Mouse (Mus musculus) embryo, embryonic 10.5 days (tissue): ENCODE measurements around the gene Cyb5r3.

Experiments
- DNase-seq: peaks from one replicate; pipeline ENCODE4 v3.0.0-alpha.2; 2015; ENCODE audit warnings: low spot score

The Cyb5r3 gene

DNA sequence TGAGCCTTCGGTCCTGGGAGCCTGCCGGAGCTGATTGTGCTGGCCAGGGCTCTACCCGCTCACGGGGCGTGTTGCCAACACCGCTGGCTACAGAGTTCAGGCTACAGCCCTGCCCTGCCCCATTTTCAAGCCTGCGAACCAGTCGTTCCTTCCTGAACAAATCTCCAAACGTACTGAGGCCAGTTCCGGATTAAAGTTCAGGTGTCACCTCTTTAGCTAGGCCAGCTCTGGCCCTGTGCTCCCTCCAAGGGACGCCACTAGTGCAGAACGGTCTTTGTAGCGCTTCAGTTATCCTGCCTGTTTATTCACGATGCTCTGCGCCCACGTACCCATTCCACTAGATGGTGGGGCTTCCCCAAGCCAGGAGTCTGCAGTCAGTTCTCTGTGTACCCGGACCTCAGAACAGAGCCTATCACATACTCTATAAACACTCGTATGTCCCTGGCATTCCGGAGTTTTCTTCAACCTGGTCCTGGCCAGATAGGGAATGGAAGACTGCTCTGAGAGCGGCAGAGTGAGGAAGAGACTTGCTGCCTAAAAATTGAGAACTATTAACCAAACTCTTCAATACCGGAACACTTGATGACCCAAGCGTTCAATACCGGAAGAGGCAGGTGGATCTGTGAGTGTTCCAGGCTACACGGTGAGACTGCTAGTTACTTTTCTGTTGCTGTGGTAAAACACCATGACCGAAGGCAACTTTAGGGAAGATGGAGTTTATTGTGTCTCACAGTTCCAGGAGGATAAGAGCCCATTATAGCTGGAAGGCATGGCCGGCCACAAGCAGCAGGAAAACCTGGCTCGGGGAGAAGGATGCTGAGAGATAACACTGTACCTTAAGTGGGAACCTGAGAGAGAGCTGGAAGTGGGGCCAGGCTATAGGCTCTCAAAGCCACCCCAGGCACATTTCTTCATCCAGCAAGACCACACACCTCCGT lies at the start of gene Cyb5r3:
Cyb5r3 (minus strand) TSS at position 101 of the 938 bp plus-strand sequence.
- no peak for DNase-seq

GRCm38 (mm10) chr15:83221721-83222120 lies 49.3 kb upstream of the Cyb5r3 start:
- no peak for DNase-seq

DNA sequence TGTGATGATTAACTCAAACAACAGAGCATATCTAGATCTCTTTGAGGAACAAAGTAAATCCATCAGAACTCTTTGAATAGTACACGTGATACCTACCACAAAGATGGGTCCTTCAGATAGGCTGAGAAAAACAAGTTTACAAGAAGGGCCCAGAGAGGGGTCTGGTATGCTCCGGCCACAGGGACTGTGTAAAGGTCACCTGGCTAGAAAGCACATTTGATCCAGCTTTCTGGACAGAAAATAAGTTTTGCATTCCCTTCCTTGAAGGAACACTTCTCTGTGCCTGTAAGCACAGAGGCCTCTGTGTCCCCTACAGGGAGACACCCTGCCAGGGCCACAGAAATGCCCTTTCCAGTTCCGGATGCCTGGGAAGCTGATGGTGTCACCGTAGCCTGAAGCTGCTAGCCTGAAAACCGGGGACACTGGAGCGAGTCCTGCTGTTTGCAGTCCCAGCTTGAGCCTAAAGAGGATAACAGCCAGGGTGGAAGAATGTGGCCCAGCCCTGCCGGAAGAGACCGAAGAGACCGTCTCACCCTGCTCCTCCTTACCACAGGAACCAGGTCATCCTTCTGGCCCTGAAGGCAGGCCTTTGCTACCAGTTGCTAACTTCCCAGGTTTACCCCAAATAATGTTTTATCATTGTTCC lies 48.1 kb upstream of the Cyb5r3 start:
- no peak for DNase-seq

DNA sequence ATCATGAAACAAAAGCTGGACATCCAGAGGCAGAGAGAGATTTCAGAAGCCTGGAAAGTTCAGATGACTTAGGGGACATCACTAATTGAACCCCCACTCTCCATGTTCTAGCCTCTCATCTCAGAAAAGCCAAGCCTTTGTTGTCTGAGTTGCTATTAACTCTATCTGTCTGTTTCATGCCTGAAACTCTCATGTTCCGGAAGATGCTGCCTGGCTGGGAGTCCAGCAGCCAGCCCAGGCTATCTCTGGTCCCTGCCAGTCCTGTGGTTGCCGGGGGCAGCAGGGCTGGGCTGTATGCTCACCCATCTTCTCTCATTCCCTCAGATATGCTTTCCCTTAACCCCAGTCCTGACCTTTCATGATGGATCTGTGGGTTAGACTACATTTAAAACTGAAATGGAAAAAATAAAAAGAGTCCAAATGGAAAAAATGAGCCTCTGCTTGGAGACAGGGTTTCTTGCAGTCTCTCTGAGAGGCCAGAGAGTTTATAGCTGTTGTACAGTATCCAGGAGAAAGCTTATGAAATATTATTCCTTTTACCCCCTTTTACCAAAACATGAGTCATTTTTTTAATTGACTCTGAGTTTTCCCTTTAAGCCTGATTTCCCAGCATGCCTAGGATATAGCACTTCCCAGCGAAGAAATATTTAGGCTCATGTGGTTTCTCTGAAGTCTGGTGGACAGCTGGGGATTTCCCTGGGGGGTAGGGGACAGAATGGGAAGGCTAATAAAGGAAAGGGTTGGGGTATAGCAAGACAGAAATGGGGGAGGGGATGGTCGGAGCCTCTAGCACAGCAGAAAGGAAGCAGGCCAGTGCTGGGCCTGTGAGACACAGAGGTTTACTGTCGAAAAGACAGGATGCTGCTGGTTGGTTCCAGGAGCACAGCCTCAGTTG lies 43.2 kb upstream of the Cyb5r3 start:
- DNase-seq = peak; percentile 71

DNA sequence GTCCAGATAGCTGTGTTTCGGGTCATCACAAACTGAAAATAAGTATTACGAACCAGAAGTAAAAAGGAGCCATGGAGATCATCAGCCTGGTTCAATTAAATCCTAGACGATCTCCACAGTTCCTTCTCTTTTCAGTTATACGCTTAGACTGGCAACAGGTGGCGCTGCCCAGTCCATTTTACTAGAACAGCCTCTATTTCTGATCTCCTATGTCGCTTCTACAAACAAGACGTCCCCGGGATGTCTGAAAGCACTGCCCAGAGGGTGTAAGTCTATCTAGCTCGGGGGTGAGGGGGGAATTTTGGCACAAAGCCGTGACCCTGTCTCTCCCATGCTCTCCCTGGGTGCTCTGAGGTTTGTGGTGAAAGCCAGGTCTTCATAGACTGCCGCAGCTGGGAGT lies 37.8 kb upstream of the Cyb5r3 start:
- peak; percentile 81 for DNase-seq

- DNase-seq = no peak
These were observed 37.3 kb upstream of the Cyb5r3 start for GRCm38 (mm10) chr15:83209719-83210118.

DNA sequence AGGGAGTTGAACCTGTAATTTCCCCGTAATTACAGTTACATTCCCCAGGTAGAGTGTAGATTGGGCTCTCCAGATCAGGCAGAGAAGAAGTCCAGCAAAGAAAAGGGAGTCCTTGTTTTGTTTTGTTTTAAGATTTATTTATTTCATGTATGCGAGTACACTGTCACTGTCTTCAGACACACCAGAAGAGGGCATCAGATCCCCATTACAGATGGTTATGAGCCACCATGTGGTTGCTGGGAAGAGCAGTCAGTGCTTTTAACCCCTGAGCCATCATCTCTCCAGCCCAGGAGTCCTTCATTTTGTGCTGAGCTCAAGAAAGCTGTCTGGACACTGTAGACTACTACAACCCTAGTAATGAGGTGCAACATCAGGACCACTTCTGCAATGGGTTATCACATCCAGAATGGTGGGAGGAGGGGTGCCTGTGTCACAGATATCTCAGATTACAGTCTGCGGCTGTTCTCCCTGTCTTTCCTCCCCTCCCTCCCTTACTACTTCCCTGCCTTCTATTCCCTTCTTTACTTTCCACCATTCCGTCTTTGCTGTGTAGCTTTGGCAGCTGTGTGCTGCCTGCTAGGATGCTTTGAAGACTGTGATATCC lies 36.8 kb upstream of the Cyb5r3 start:
- DNase-seq = peak; percentile 49

GRCm38 (mm10) chr15:83204731-83205451 lies 32.5 kb upstream of the Cyb5r3 start:
- peak; percentile 83 for DNase-seq

DNA sequence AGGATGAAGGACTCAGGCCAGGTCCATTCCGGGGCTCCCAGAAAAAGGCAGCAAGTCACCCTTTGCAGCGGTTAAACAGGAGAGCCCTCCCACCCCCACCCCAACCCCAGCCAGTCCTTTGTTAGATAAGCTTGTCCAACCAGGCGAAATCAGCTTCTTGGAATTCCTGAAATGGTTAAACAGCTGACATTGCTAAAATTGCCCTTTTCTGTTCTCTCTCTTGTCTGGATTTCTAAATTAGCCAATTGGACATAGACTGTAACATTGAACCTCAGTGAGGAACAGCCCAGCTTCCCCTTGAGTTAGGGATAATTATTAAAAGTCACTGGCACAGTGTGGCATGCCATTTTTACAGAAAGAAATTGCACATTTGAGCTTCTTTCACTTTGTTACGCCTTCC lies 30.0 kb upstream of the Cyb5r3 start:
- DNase-seq = no peak

DNA sequence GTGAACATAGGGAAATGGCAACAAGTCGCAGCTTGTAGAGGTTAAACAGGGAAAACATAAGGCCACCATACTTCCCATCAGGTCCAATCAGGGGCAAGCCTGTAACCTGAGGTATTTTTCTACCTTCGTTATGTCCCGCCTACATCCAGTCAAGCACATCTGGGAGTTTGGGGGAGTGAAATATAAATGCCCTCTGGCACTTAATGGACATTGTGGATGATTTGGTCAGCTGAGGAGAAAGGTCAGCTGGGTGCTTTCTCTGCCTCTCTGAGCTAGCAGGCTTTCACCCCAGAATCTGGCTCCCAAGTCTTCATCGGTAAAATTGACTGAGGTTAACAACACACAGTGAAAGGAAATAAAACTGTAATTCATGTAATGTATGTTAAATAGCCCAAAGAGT lies 21.0 kb upstream of the Cyb5r3 start:
- DNase-seq = no peak

DNA sequence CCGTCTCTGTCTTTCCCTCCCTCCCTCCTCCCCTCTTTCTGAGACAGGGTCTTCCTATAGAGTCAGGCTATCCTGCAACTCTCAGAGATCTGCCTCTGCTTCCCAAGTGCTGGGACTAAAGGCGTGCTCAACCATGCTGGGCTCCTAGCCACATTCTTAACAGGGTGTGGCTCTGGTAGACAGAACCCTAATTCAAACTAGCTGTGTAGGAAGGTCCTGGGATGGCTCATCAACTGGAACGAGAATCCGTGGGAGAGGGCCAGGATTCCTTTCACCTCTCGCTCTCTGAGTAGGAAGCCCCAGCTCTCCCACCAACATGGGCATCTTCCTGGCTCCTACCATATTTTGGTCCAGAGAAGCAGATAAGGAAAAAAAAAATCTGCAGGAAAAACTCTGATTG lies 10.0 kb upstream of the Cyb5r3 start:
- no peak for DNase-seq

DNA sequence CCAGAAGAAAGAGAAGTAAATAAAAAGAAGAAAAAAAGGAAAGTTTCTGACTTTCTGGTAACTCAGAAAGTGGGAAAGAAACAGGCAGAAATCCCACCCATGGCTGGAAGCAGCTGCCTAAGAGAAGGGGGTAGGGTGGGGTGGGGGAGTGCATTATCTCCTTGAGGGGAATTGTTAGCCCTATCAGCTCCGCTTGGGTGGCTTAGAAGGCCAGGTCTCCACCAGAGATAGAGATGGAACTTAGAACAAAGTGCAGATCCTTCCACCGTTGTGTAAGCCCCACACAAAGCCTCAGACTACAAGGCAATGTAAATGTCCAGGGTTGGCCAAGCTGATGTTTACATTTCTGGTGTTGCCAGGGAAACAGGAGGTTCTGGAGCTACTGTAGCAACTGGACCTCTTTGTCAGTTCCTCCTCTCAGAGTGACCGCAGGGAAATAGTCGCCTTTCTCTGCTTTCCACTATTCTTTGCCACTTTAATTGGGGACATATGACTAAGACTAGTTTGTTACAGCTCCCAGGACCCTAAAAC lies 9.5 kb upstream of the Cyb5r3 start:
- DNase-seq = no peak

DNA sequence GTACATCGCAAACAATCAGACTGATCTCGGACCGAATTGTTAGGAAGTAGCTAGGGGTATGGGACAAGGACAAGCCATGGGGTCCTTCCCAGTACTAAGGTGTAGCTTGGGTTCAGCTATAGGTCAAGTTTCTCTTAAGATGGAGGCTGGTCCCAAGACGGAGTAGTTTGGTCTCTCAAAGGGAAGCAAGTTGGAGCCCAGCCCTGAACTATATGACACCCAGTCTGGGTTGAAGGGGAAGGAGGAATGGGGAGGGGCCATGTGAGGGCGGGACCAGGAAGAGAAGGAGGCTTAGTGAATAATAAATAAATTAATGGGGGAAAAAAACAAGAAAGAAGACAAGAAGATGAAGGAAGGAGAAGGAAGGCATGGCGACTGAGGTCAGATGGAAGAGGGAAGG lies 7.6 kb upstream of the Cyb5r3 start:
- no peak for DNase-seq

DNA sequence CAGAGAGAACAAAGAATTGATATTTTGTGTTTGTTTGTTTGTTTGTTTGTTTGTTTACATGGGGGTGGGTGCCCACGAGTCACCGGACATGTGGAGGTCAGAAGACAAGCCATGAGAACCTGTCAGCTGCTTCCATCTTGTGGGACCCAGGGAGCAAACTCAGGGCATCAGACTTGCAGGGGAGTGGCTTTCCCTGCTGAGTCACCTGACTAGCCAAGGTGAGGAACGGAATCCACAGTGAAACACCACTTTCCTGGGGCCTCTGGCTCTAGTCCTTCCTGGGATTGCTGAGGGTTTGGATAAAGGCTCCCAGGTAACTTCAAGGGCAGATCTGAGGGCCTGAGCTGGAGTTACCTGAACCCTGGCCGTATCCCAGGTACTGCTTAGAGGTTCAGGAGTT lies 4.3 kb upstream of the Cyb5r3 start:
- no peak for DNase-seq

GRCm38 (mm10) chr15:83173914-83174884 lies 1.8 kb upstream of the Cyb5r3 start:
- no peak for DNase-seq

DNA sequence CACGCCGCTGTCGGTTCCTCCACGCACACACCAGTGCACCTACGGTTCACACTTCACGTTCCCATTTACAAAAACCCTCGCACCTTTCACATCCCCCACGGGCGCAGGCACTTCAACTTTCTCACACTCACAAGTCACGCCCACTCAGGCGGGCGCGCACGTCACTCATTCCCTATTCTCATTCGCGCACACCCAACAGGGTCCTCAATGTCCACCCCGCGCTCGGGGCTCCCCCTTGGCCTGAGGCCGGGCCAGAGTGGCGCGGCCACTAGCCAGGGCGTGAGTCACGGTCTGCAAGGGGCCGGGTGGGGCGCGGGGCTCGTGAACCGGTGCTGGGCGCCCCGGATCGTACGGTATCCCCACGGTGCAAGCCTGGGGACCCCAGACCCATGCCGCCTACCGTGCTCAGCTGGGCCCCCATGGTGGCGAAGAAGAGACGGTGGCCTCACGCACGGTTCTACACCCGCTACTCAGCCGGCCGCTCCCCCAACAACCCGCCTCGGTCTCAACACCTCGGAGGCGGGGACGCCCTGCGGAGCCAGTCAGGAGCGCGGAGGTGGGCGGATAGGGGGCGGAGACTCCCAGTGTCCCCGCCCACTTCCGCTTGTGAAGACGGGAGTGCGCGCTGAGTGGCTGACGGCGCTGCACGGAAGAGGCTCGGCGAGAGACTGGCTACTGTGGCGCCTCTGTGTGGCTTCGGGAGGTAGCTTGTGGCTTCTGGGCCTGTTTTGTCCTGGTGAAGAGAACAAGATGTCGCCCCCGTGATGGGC lies 495 bp downstream of the Cyb5r3 start:
- peak; percentile 100 for DNase-seq

- no peak for DNase-seq
These were observed 1.3 kb downstream of the Cyb5r3 start for GRCm38 (mm10) chr15:83170956-83171659.
